In genomic region chr10:125264938-125265337, GRCm38 (mm10) we compare ENCODE assay signal across 8 mouse cellular contexts.
DNase-seq lines count a peak whose midpoint lies in the region; ATAC-seq and TF ChIP-seq lines count a peak whose summit lies in the region.

No protein-coding gene starts in this region.

- H3K9me3 ChIP-seq in liver, embryonic 16.5 days (replicated peaks; ENCODE audit: control insufficient read depth, low read length), result no peaks in the 10 kb centered on the region
- H3K9me3 ChIP-seq in intestine, embryonic 15.5 days, result no peaks in the 10 kb centered on the region

- H3K4me2 ChIP-seq in liver, embryonic 16.5 days (ENCODE audit: low read depth, low read length), result no peak overlapping the region
- no peak overlapping the region for H3K4me2 ChIP-seq in intestine, embryonic 15.5 days (replicated peaks)

- no peak for TF ChIP-seq POLR2A in cortical plate, adult 2 months (IDR thresholded peaks at IDR 0.05; ENCODE audit: extremely low read depth, insufficient read depth, low read length)

- no peaks in the 10 kb centered on the region for H3K27me3 ChIP-seq in liver, embryonic 16.5 days (ENCODE audit: control insufficient read depth, insufficient read depth, low read depth, low read length)
- H3K27me3 ChIP-seq in intestine, embryonic 15.5 days (replicated peaks), result no peaks in the 10 kb centered on the region

- H3K27ac ChIP-seq in cortical plate, adult 2 months (ENCODE audit: insufficient read depth, low read length), result no peak overlapping the region
- no peak overlapping the region for H3K27ac ChIP-seq in liver, embryonic 16.5 days (ENCODE audit: low read length)
- H3K27ac ChIP-seq in intestine, embryonic 15.5 days, result no peak overlapping the region

- peak; percentile 41; the same call in 1 of the 2 replicates for ATAC-seq in liver, embryonic 16.5 days (ENCODE audit: low read depth)
- ATAC-seq in intestine, embryonic 15.5 days, result no peak

- TF ChIP-seq CTCF in cortical plate, adult 2 months (IDR thresholded peaks at IDR 0.05; ENCODE audit: extremely low read depth, insufficient read depth, low read length), result peak; percentile 88

- H3K4me3 ChIP-seq in cortical plate, adult 2 months (ENCODE audit: insufficient read depth, low read length), result no peak overlapping the region
- no peak overlapping the region for H3K4me3 ChIP-seq in liver, embryonic 16.5 days (ENCODE audit: low read depth, low read length)
- no peak overlapping the region for H3K4me3 ChIP-seq in intestine, embryonic 15.5 days (replicated peaks)

- 38% methylated on average over 4 of the region's 4 CpGs for WGBS in liver, embryonic 16.5 days (ENCODE audit: insufficient replicate concordance)
- WGBS in intestine, embryonic 15.5 days, result 60% methylated on average over 4 of the region's 4 CpGs

- H3K4me1 ChIP-seq in cortical plate, adult 2 months (ENCODE audit: control insufficient read depth, insufficient read depth, low read length), result peaks cover 3% of the 10 kb centered on the region; the same call in 1 of the 2 replicates
- no peaks in the 10 kb centered on the region for H3K4me1 ChIP-seq in liver, embryonic 16.5 days (ENCODE audit: control insufficient read depth, low read depth, low read length)
- H3K4me1 ChIP-seq in intestine, embryonic 15.5 days (replicated peaks), result no peaks in the 10 kb centered on the region

- peak; percentile 16 to 53 for DNase-seq in urinary bladder, postnatal 36 days (ENCODE audit: low spot score in 2 of 2)
- no peak for DNase-seq in urinary bladder, postnatal 10 days (ENCODE audit: low spot score)
- DNase-seq in heart, adult 9 months (ENCODE audit: low spot score in 2 of 2), result peak; percentile 6 to 34
- DNase-seq in kidney, postnatal 14 days, result peak; percentile 48
- peak; percentile 66 for DNase-seq in right cerebral cortex, adult 18-20 months

- no peak overlapping the region for H3K9ac ChIP-seq in liver, embryonic 16.5 days (ENCODE audit: low read depth, low read length)
- H3K9ac ChIP-seq in intestine, embryonic 15.5 days, result no peak overlapping the region

- H3K36me3 ChIP-seq in liver, embryonic 16.5 days (ENCODE audit: control insufficient read depth, insufficient read depth), result no peaks in the 10 kb centered on the region
- no peaks in the 10 kb centered on the region for H3K36me3 ChIP-seq in intestine, embryonic 15.5 days
